Mouse (Mus musculus): ENCODE measurements around the gene Qrfp. TPM values are rescaled to one million over a fixed set of nuclear protein-coding genes. Genes with fewer than 3 reads are reported as not detected.

Gene Qrfp
- total RNA-seq, 2 experiments from 2014 or later: not detected

GRCm38 (mm10) chr2:31779258-31779657, 31.1 kb downstream of the Qrfp start:
- no peak for DNase-seq (ENCODE audit: low spot score in 2 of 2)

GRCm38 (mm10) chr2:31776479-31776878, 33.9 kb downstream of the Qrfp start:
- DNase-seq (ENCODE audit: low spot score in 2 of 2): no peak

GRCm38 (mm10) chr2:31770781-31771441, 39.5 kb downstream of the Qrfp start:
- no peak for DNase-seq (ENCODE audit: low spot score in 2 of 2)

GRCm38 (mm10) chr2:31769631-31770111, 40.7 kb downstream of the Qrfp start:
- no peak for DNase-seq (ENCODE audit: low spot score in 2 of 2)

- no peak for DNase-seq (ENCODE audit: low spot score in 2 of 2)
These were observed 41.3 kb downstream of the Qrfp start for GRCm38 (mm10) chr2:31769115-31769514.

- DNase-seq (ENCODE audit: low spot score in 2 of 2): no peak
These were observed 42.6 kb downstream of the Qrfp start for GRCm38 (mm10) chr2:31767815-31768214.

- no peak for DNase-seq (ENCODE audit: low spot score in 2 of 2)
These were observed 43.3 kb downstream of the Qrfp start for GRCm38 (mm10) chr2:31767104-31767503.

GRCm38 (mm10) chr2:31763271-31763670, 47.1 kb downstream of the Qrfp start:
- no peak for DNase-seq (ENCODE audit: low spot score in 2 of 2)

- DNase-seq (ENCODE audit: low spot score in 2 of 2): no peak
These were observed 47.5 kb downstream of the Qrfp start for GRCm38 (mm10) chr2:31762853-31763252.

GRCm38 (mm10) chr2:31762155-31762554, 48.2 kb downstream of the Qrfp start:
- no peak for DNase-seq (ENCODE audit: low spot score in 2 of 2)

- DNase-seq (ENCODE audit: low spot score in 2 of 2): no peak
These were observed 48.8 kb downstream of the Qrfp start for GRCm38 (mm10) chr2:31761585-31761984.

GRCm38 (mm10) chr2:31761115-31761531, 49.3 kb downstream of the Qrfp start:
- DNase-seq (ENCODE audit: low spot score in 2 of 2): no peak

- DNase-seq (ENCODE audit: low spot score in 2 of 2): no peak
These were observed 49.9 kb downstream of the Qrfp start for GRCm38 (mm10) chr2:31760486-31760885.

GRCm38 (mm10) chr2:31759751-31760460, 50.5 kb downstream of the Qrfp start:
- DNase-seq (ENCODE audit: low spot score in 2 of 2): no peak

GRCm38 (mm10) chr2:31758966-31759365, 51.4 kb downstream of the Qrfp start:
- no peak for DNase-seq (ENCODE audit: low spot score in 2 of 2)

GRCm38 (mm10) chr2:31757472-31757871, 52.9 kb downstream of the Qrfp start:
- DNase-seq (ENCODE audit: low spot score in 2 of 2): no peak

Other genes starting within 250 kb of the Qrfp start
- gene Fubp3, start 237.9 kb downstream of the Qrfp start, total RNA-seq (2021): 10 to 100 TPM; 49.8 to 50.3 TPM
- gene Prdm12, start 170.5 kb downstream of the Qrfp start, total RNA-seq (2021): under 1 TPM; 0.19 to 0.46 TPM
- 10 to 100 TPM; 17.9 TPM for gene Exosc2, start 139.9 kb downstream of the Qrfp start, total RNA-seq (2021)
- 10 to 100 TPM; 45.4 to 49.3 TPM for gene Abl1, start 122.2 kb downstream of the Qrfp start, total RNA-seq (2021)
- 100 to 1,000 TPM; 111 to 117 TPM for gene Fibcd1, start 35.4 kb upstream of the Qrfp start, total RNA-seq (2021)
- gene Lamc3, start 76.7 kb upstream of the Qrfp start, total RNA-seq (2021): 10 to 100 TPM; 10.9 to 11.9 TPM
- gene Aif1l, start 139.6 kb upstream of the Qrfp start, total RNA-seq (2021): 1 to 10 TPM; 4.9 to 8.0 TPM
- gene Nup214, start 163.9 kb upstream of the Qrfp start, total RNA-seq (2021): 10 to 100 TPM; 50.0 to 60.9 TPM